Mouse (Mus musculus): ENCODE data around the gene Clca4b. TPM values are rescaled to one million over a fixed set of nuclear protein-coding genes. Genes with fewer than 3 reads are reported as not detected.
"Not testable (repeated sequence)": the region's sequence is repeated elsewhere in the genome, so short reads cannot be mapped to it uniquely, and the experiment has no call there.

Gene Clca4b
- 217 and 446 TPM in 2 replicates for polyA plus RNA-seq (2012; rRNA removed)

GRCm38 (mm10) chr3:144932335-144932734 lies at the start of gene Clca4b:
Gene Clca4b (minus strand): TSS chr3:144932529.
- DNase-seq (ENCODE audit: low read depth, low spot score): no peak

GRCm38 (mm10) chr3:144980551-144980950 lies 48.2 kb upstream of the Clca4b start:
- DNase-seq (ENCODE audit: low read depth, low spot score): peak; percentile 56
- WGBS: 41% methylated on average over 6 of the region's 6 CpGs

GRCm38 (mm10) chr3:144977631-144978030 lies 45.3 kb upstream of the Clca4b start:
- WGBS: 34% methylated on average over 4 of the region's 4 CpGs
- no peak for DNase-seq (ENCODE audit: low read depth, low spot score)

GRCm38 (mm10) chr3:144976091-144976490 lies 43.8 kb upstream of the Clca4b start:
- WGBS: 74% methylated on average over 1 of the region's 1 CpGs
- DNase-seq (ENCODE audit: low read depth, low spot score): no peak

GRCm38 (mm10) chr3:144974945-144975344 lies 42.6 kb upstream of the Clca4b start, which contains the start of gene Clca4a:
Gene Clca4a (minus strand): TSS chr3:144975045.
- no peak for DNase-seq (ENCODE audit: low read depth, low spot score)

GRCm38 (mm10) chr3:144971553-144972270 lies 39.4 kb upstream of the Clca4b start:
- DNase-seq (ENCODE audit: low read depth, low spot score): no peak
- WGBS: 45% methylated on average over 9 of the region's 9 CpGs

- DNase-seq (ENCODE audit: low read depth, low spot score): no peak
- WGBS: 41% methylated on average over 1 of the region's 1 CpGs
Observed at GRCm38 (mm10) chr3:144969755-144970154, 37.4 kb upstream of the Clca4b start.

GRCm38 (mm10) chr3:144966074-144966473 lies 33.7 kb upstream of the Clca4b start:
- WGBS: 18% methylated on average over 4 of the region's 4 CpGs
- DNase-seq (ENCODE audit: low read depth, low spot score): peak; percentile 62

- no peak for DNase-seq (ENCODE audit: low read depth, low spot score)
- WGBS: 67% methylated on average over 4 of the region's 4 CpGs
Observed at GRCm38 (mm10) chr3:144950829-144951228, 18.5 kb upstream of the Clca4b start.

GRCm38 (mm10) chr3:144947376-144947775 lies 15.0 kb upstream of the Clca4b start:
- DNase-seq (ENCODE audit: low read depth, low spot score): not testable (repeated sequence)
- WGBS: 65% methylated on average over 5 of the region's 5 CpGs

GRCm38 (mm10) chr3:144933625-144934024 lies 1.3 kb upstream of the Clca4b start:
- not testable (repeated sequence) for DNase-seq (ENCODE audit: low read depth, low spot score)

- no peak for DNase-seq (ENCODE audit: low read depth, low spot score)
- 36% methylated on average over 1 of the region's 1 CpGs for WGBS
Observed at GRCm38 (mm10) chr3:144933011-144933491, 722 bp upstream of the Clca4b start.

GRCm38 (mm10) chr3:144914014-144914413 lies 18.3 kb downstream of the Clca4b start:
- WGBS: 88% methylated on average over 2 of the region's 2 CpGs
- no peak for DNase-seq (ENCODE audit: low read depth, low spot score)

GRCm38 (mm10) chr3:144897042-144897678 lies 35.2 kb downstream of the Clca4b start:
- no peak for DNase-seq (ENCODE audit: low read depth, low spot score)
- 60% methylated on average over 2 of the region's 2 CpGs for WGBS

- 19% methylated on average over 2 of the region's 2 CpGs for WGBS
- peak; percentile 42 for DNase-seq (ENCODE audit: low read depth, low spot score)
Observed at GRCm38 (mm10) chr3:144890246-144890758, 42.0 kb downstream of the Clca4b start.

- DNase-seq (ENCODE audit: low read depth, low spot score): peak; percentile 29
Observed at GRCm38 (mm10) chr3:144886957-144887356, 45.4 kb downstream of the Clca4b start.

- not testable (repeated sequence) for DNase-seq (ENCODE audit: low read depth, low spot score)
- 73% methylated on average over 4 of the region's 4 CpGs for WGBS
Observed at GRCm38 (mm10) chr3:144872012-144872411, 60.3 kb downstream of the Clca4b start.

Measured in large intestine, adult 2 months (tissue).